Mouse (Mus musculus): ENCODE measurements around the gene Olfr993. TPM values are rescaled to one million over a fixed set of nuclear protein-coding genes. Genes with fewer than 3 reads are reported as not detected.

Gene Olfr993
- polyA plus RNA-seq (2016; fragmentation: Nextera tagmentation; extraction: Ambion mirVana), result not detected in 2 replicates

DNA sequence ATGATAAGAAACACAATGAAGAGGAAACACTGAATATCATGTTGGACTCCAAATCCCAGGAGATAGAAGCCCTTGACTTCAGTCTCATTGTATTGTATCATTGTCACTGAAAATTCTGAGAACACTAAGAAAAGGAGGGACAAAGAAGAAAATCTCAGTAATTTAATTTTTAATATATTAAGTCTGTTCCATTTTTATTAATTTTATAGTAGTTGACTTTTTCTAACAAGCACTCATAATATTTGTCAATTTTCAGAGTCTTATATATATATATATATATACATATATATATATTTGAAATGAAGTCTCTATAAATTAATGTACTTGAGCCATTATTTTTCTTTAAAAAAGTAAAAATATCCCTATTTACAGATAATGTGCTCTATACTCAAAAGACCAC, at the start of gene Olfr993:
Gene Olfr993, minus strand, starts transcription at position 101 of the 400 bp plus-strand sequence.
- no peak for DNase-seq (ENCODE audit: extremely low spot score, low spot score)
- no peak within 1 kb of the TSS for H3K4me3 ChIP-seq
- H3K27me3 ChIP-seq (ENCODE audit: poor library complexity, severe bottlenecking), result no peaks in the 10 kb centered on the region
- no peaks in the 10 kb centered on the region for H3K4me1 ChIP-seq
- H3K9me3 ChIP-seq, result no peaks in the 10 kb centered on the region
- H3K36me3 ChIP-seq (replicated peaks), result no peaks in the 10 kb centered on the region
- H3K27ac ChIP-seq, result no peak within 1 kb of the TSS

DNA sequence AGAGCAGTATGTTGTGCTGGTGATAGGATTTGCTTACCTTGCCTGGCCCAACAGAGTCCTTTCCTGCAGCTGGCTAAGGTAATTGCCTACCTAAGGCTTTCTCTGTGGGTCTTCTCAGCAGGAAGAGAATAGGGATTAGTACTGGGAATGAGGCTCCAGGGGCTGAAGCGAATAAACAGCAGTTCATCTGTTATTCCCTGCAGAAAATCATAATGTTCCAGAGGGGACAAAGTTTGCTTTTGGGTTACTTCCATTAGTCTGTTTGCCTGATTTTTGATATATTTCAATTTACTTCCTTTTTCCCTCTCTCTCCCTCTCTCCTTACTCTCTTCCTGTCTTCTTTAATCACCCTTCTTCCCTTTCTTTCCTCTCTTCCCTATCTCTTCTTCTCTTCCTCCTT, 28.9 kb upstream of the Olfr993 start, which contains the start of gene Olfr995:
Gene Olfr995, minus strand, starts transcription at position 101 of the 400 bp plus-strand sequence.
- Histone ChIP-seq H3K4me3 (no peak within 1 kb of the TSS), H3K9me3 (no peaks in the 10 kb centered on the region), H3K27ac (no peak within 1 kb of the TSS), H3K27me3 (ENCODE audit: poor library complexity, severe bottlenecking) (no peaks in the 10 kb centered on the region), H3K36me3 (replicated peaks) (no peaks in the 10 kb centered on the region), H3K4me1 (no peaks in the 10 kb centered on the region)
- no peak for DNase-seq (ENCODE audit: extremely low spot score, low spot score)
- 8% methylated on average over 1 of the region's 1 CpGs for WGBS

DNA sequence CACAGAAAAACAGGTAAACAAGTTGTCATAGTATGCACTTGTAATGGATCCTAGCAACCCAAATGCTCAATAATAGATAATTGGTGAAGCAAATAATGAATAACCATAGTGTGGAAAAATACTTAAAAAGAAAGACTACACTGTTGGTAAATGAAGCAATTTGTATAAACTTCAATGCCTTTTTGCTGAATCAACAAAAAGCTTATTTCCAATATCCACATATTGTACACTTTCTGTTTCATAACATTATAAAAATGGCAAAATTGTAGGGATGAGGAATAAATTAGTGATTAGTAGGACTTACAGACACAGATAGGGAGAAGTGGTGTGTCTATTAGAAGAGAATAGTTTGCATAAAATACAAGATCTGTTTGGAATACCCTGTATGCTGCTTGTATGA, 27.9 kb upstream of the Olfr993 start:
- no peaks in the 10 kb centered on the region for H3K36me3 ChIP-seq (replicated peaks)
- H3K4me1 ChIP-seq, result no peaks in the 10 kb centered on the region
- no peaks in the 10 kb centered on the region for H3K27me3 ChIP-seq (ENCODE audit: poor library complexity, severe bottlenecking)
- H3K4me3 ChIP-seq, result no peak overlapping the region
- DNase-seq (ENCODE audit: extremely low spot score, low spot score), result no peak
- H3K9me3 ChIP-seq, result no peaks in the 10 kb centered on the region
- no peak overlapping the region for H3K27ac ChIP-seq

DNA sequence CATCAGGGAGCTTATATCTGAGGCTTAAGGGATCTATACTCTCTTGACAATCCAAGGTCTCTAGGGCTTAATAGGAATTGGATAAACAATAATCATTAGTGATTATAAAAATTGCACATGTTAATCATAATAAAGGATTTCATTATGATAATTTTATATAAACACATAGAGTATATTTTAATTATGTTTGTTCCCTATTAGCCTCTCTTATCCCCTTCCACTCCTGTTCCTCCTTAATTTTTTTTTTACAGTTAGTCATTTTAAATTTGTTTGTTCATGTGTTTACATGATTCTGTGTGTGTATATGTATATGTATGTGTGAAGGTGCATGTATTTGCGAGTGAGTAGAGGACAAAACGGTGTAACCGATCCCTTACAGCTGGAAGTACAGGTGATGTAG, 21.7 kb upstream of the Olfr993 start, which contains the start of gene Olfr994:
Gene Olfr994, minus strand, starts transcription at position 101 of the 400 bp plus-strand sequence.
- H3K4me1 ChIP-seq, result no peaks in the 10 kb centered on the region
- no peaks in the 10 kb centered on the region for H3K27me3 ChIP-seq (ENCODE audit: poor library complexity, severe bottlenecking)
- no peak within 1 kb of the TSS for H3K4me3 ChIP-seq
- WGBS, result 91% methylated on average over 3 of the region's 3 CpGs
- no peaks in the 10 kb centered on the region for H3K9me3 ChIP-seq
- H3K27ac ChIP-seq, result no peak within 1 kb of the TSS
- no peaks in the 10 kb centered on the region for H3K36me3 ChIP-seq (replicated peaks)
- DNase-seq (ENCODE audit: extremely low spot score, low spot score), result no peak

DNA sequence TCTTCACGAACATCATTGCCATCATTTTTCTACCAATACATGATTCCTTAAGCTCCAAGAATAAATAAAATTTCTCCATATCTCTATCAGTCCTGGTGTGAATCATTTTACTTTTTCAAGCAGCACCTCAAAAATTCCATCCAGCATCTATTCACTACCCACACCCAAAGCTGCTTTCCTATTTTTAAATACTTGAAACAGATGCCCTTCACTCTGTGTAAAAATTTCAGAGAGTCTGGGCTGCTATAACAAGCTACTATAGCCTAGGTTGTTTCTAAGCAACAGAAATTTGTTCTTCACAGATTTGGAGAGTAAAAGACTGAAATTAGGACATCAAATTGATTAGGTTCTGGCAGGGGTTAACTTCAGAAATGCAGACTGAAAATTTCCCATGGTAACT, 11.2 kb upstream of the Olfr993 start:
- no peaks in the 10 kb centered on the region for H3K27me3 ChIP-seq (ENCODE audit: poor library complexity, severe bottlenecking)
- 83% methylated on average over 1 of the region's 1 CpGs for WGBS
- DNase-seq (ENCODE audit: extremely low spot score, low spot score), result no peak

DNA sequence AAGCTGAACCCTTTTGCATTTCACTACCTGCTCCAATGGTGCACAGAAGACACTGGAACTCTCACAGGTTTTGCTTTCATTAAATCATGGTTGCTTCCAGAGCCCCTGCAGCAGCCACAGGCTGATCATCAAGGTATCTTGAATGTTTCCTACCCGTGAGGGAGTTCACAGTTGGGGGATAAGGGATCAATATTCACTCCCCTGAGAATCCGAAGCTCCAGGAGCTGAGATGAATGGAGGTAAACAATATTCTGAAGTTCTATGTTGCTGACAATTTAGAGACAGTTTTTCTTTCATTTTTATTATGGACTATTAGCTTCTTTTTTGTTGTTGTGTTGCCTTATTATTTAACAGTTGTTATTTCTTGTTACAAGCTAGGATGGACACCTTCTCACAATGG, 5.3 kb downstream of the Olfr993 start, which contains the start of gene Olfr992:
Gene Olfr992, minus strand, starts transcription at position 101 of the 400 bp plus-strand sequence.
- Histone ChIP-seq H3K4me1 (no peaks in the 10 kb centered on the region), H3K27me3 (ENCODE audit: poor library complexity, severe bottlenecking) (no peaks in the 10 kb centered on the region), H3K4me3 (no peak within 1 kb of the TSS), H3K36me3 (replicated peaks) (no peaks in the 10 kb centered on the region), H3K27ac (no peak within 1 kb of the TSS), H3K9me3 (no peaks in the 10 kb centered on the region)
- no peak for DNase-seq (ENCODE audit: extremely low spot score, low spot score)
- 66% methylated on average over 2 of the region's 2 CpGs for WGBS

More for the DNA sequence above, 11.2 kb upstream of the Olfr993 start:
- H3K4me3 ChIP-seq, result no peak overlapping the region
- H3K36me3 ChIP-seq (replicated peaks), result no peaks in the 10 kb centered on the region
- no peak overlapping the region for H3K27ac ChIP-seq
- no peaks in the 10 kb centered on the region for H3K9me3 ChIP-seq
- H3K4me1 ChIP-seq, result no peaks in the 10 kb centered on the region

Other genes with a start within 250 kb of the Olfr993 start
- gene Lrrc55, start 217.7 kb downstream of the Olfr993 start, polyA plus RNA-seq (2016; fragmentation: Nextera tagmentation; extraction: Ambion mirVana), result 0.30 and 0.47 TPM in 2 replicates
- not detected in 2 replicates for gene Olfr987, start 75.6 kb downstream of the Olfr993 start, polyA plus RNA-seq (2016; fragmentation: Nextera tagmentation; extraction: Ambion mirVana)
- gene Olfr988, start 51.6 kb downstream of the Olfr993 start, polyA plus RNA-seq (2016; fragmentation: Nextera tagmentation; extraction: Ambion mirVana), result not detected in 2 replicates
- not detected in 2 replicates for gene Olfr992, start 5.4 kb downstream of the Olfr993 start, polyA plus RNA-seq (2016; fragmentation: Nextera tagmentation; extraction: Ambion mirVana)
- gene Olfr994, start 21.6 kb upstream of the Olfr993 start, polyA plus RNA-seq (2016; fragmentation: Nextera tagmentation; extraction: Ambion mirVana), result not detected in 2 replicates
- gene Olfr995, start 28.8 kb upstream of the Olfr993 start, polyA plus RNA-seq (2016; fragmentation: Nextera tagmentation; extraction: Ambion mirVana), result not detected in 2 replicates
- not detected in 2 replicates for gene 4833423E24Rik, start 104.1 kb upstream of the Olfr993 start, polyA plus RNA-seq (2016; fragmentation: Nextera tagmentation; extraction: Ambion mirVana)
- gene Olfr996, start 164.3 kb upstream of the Olfr993 start, polyA plus RNA-seq (2016; fragmentation: Nextera tagmentation; extraction: Ambion mirVana), result not detected in 2 replicates
- not detected in 2 replicates for gene Olfr998, start 174.1 kb upstream of the Olfr993 start, polyA plus RNA-seq (2016; fragmentation: Nextera tagmentation; extraction: Ambion mirVana)
- not detected in 2 replicates for gene Olfr1000, start 197.0 kb upstream of the Olfr993 start, polyA plus RNA-seq (2016; fragmentation: Nextera tagmentation; extraction: Ambion mirVana)
- not detected in 2 replicates for gene Olfr1002, start 235.8 kb upstream of the Olfr993 start, polyA plus RNA-seq (2016; fragmentation: Nextera tagmentation; extraction: Ambion mirVana)
- not detected in 2 replicates for gene Olfr154, start 249.6 kb upstream of the Olfr993 start, polyA plus RNA-seq (2016; fragmentation: Nextera tagmentation; extraction: Ambion mirVana)